Mouse (Mus musculus) liver, embryonic 12.5 days (tissue): Measurements from ENCODE around the gene Slc8a2. TPM values are rescaled to one million over a fixed set of nuclear protein-coding genes. Genes with fewer than 3 reads are reported as not detected.

Experiments
- ATAC-seq: fragments of 200-750 bp; cut with Nextera tagmentation; 2 replicates; pipeline ENCODE4 v1.8.0; 2017; ENCODE audit warnings: moderate number of reproducible peaks, mild to moderate bottlenecking, moderate library complexity
- H3K27ac ChIP-seq: fragments of 300-500 bp; sonication (generic); 2 replicates; pipeline ENCODE4 v1.5.1; 2016; ENCODE audit warnings: mild to moderate bottlenecking
- H3K27me3 ChIP-seq: fragments of 300-500 bp; sonication (generic); replicated peaks from 2 replicates; pipeline ENCODE4 v1.6.1; 2016; ENCODE audit warnings: mild to moderate bottlenecking, moderate library complexity
- H3K36me3 ChIP-seq: fragments of 300-500 bp; sonication (generic); 2 replicates; pipeline ENCODE4 v1.6.1; 2016; ENCODE audit warnings: mild to moderate bottlenecking, moderate library complexity
- H3K4me1 ChIP-seq: fragments of 300-500 bp; sonication (generic); 2 replicates; pipeline ENCODE4 v1.6.1; 2016
- H3K4me2 ChIP-seq: fragments of 300-500 bp; sonication (generic); 2 replicates; pipeline ENCODE4 v1.6.1; 2016; ENCODE audit warnings: mild to moderate bottlenecking, moderate library complexity
- H3K4me3 ChIP-seq: fragments of 300-500 bp; sonication (generic); 2 replicates; pipeline ENCODE4 v1.5.1; 2016; ENCODE audit warnings: mild to moderate bottlenecking, moderate library complexity
- H3K9ac ChIP-seq: fragments of 300-500 bp; sonication (generic); 2 replicates; pipeline ENCODE4 v1.6.1; 2016; ENCODE audit warnings: mild to moderate bottlenecking, moderate library complexity
- H3K9me3 ChIP-seq: fragments of 300-500 bp; sonication (generic); replicated peaks from 2 replicates; pipeline ENCODE4 v1.6.1; 2016; ENCODE audit warnings: mild to moderate bottlenecking, moderate library complexity
- WGBS: fragments of 180-500 bp; shearing (Covaris S2); methylation state at CpG from one replicate; pipeline ENCODE4 v1.1.7; 2016; ENCODE audit not compliant: insufficient replicate concordance; 5-methylcytosine and 5-hydroxymethylcytosine counted together
- polyA plus RNA-seq: library from polyadenylated mRNA; unstranded; fragments of >200 nt; fragmentation: Nextera tagmentation; extraction: Ambion mirVana; gene quantifications from 2 replicates; pipeline ENCODE4 v1.2.1, GENCODE M21; 2016

Slc8a2 gene
- polyA plus RNA-seq, result not detected in 2 replicates

GRCm38 (mm10) chr7:16129421-16129845 lies at the start of gene Slc8a2:
Gene Slc8a2 (plus strand): TSS chr7:16129826.
- Histone ChIP-seq H3K4me2 (peak within 1 kb of the TSS; percentile 63), H3K4me3 (peak within 1 kb of the TSS; percentile 48), H3K27ac (no peak within 1 kb of the TSS), H3K9me3 (no peaks in the 10 kb centered on the region), H3K36me3 (peaks cover 10% of the 10 kb centered on the region; the same call in 1 of the 2 replicates), H3K27me3 (peaks cover 56% of the 10 kb centered on the region), H3K4me1 (peaks cover 16% of the 10 kb centered on the region), H3K9ac (peak within 1 kb of the TSS; percentile 40)
- ATAC-seq, result peak; percentile 70
- WGBS, result 3% methylated on average over 12 of the region's 12 CpGs

- ATAC-seq, result no peak
Measured at GRCm38 (mm10) chr7:16079947-16080346, 49.7 kb upstream of the Slc8a2 start.

GRCm38 (mm10) chr7:16080581-16080980 lies 49.0 kb upstream of the Slc8a2 start:
- Histone ChIP-seq H3K4me2 (no peak overlapping the region), H3K36me3 (no peaks in the 10 kb centered on the region), H3K4me3 (no peak overlapping the region), H3K4me1 (no peaks in the 10 kb centered on the region), H3K9ac (no peak overlapping the region), H3K9me3 (no peaks in the 10 kb centered on the region), H3K27me3 (peaks cover 14% of the 10 kb centered on the region; the same call in 1 of the 2 replicates), H3K27ac (no peak overlapping the region)
- no peak for ATAC-seq
- 52% methylated on average over 4 of the region's 4 CpGs for WGBS

More at GRCm38 (mm10) chr7:16079947-16080346, 49.7 kb upstream of the Slc8a2 start:
- 51% methylated on average over 1 of the region's 1 CpGs for WGBS
- Histone ChIP-seq H3K9me3 (no peaks in the 10 kb centered on the region), H3K27ac (no peak overlapping the region), H3K4me1 (no peaks in the 10 kb centered on the region), H3K4me2 (no peak overlapping the region), H3K4me3 (no peak overlapping the region), H3K27me3 (peaks cover 14% of the 10 kb centered on the region; the same call in 1 of the 2 replicates), H3K36me3 (no peaks in the 10 kb centered on the region), H3K9ac (no peak overlapping the region)

GRCm38 (mm10) chr7:16083361-16083760 lies 46.3 kb upstream of the Slc8a2 start:
- H3K27me3 ChIP-seq, result peaks cover 18% of the 10 kb centered on the region; the same call in 1 of the 2 replicates
- ATAC-seq, result no peak
- no peak overlapping the region for H3K27ac ChIP-seq
- no peaks in the 10 kb centered on the region for H3K9me3 ChIP-seq
- H3K4me2 ChIP-seq, result no peak overlapping the region
- H3K4me1 ChIP-seq, result no peaks in the 10 kb centered on the region
- H3K36me3 ChIP-seq, result no peaks in the 10 kb centered on the region
- H3K4me3 ChIP-seq, result no peak overlapping the region
- no peak overlapping the region for H3K9ac ChIP-seq
- WGBS, result 45% methylated on average over 4 of the region's 4 CpGs

GRCm38 (mm10) chr7:16087587-16087986 lies 42.0 kb upstream of the Slc8a2 start:
- WGBS, result 66% methylated on average over 2 of the region's 2 CpGs
- H3K9me3 ChIP-seq, result no peaks in the 10 kb centered on the region
- no peaks in the 10 kb centered on the region for H3K36me3 ChIP-seq
- H3K4me2 ChIP-seq, result no peak overlapping the region
- no peak overlapping the region for H3K4me3 ChIP-seq
- H3K9ac ChIP-seq, result no peak overlapping the region
- no peak for ATAC-seq
- no peak overlapping the region for H3K27ac ChIP-seq
- H3K4me1 ChIP-seq, result no peaks in the 10 kb centered on the region
- peaks cover 16% of the 10 kb centered on the region; the same call in 1 of the 2 replicates for H3K27me3 ChIP-seq

- 56% methylated on average over 3 of the region's 3 CpGs for WGBS
Measured at GRCm38 (mm10) chr7:16094592-16094991, 35.0 kb upstream of the Slc8a2 start.

GRCm38 (mm10) chr7:16098021-16099017 lies 31.3 kb upstream of the Slc8a2 start, which contains the start of gene Napa:
Gene Napa (plus strand): TSS chr7:16098458.
- peak within 1 kb of the TSS; percentile 95 for H3K4me3 ChIP-seq
- peak within 1 kb of the TSS; percentile 98 for H3K9ac ChIP-seq
- peak; percentile 95 for ATAC-seq
- peak within 1 kb of the TSS; percentile 95 for H3K4me2 ChIP-seq
- H3K9me3 ChIP-seq, result no peaks in the 10 kb centered on the region
- peaks cover 29% of the 10 kb centered on the region for H3K36me3 ChIP-seq
- H3K27ac ChIP-seq, result peak within 1 kb of the TSS; percentile 96
- H3K27me3 ChIP-seq, result peaks cover 16% of the 10 kb centered on the region
- under 1% methylated on average over 68 of the region's 68 CpGs for WGBS
- H3K4me1 ChIP-seq, result peaks cover 42% of the 10 kb centered on the region

More at GRCm38 (mm10) chr7:16094592-16094991, 35.0 kb upstream of the Slc8a2 start:
- H3K27ac ChIP-seq, result no peak overlapping the region
- H3K4me3 ChIP-seq, result no peak overlapping the region
- H3K4me2 ChIP-seq, result no peak overlapping the region
- ATAC-seq, result no peak
- no peaks in the 10 kb centered on the region for H3K36me3 ChIP-seq
- peaks cover 29% of the 10 kb centered on the region for H3K27me3 ChIP-seq
- H3K4me1 ChIP-seq, result peaks cover 12% of the 10 kb centered on the region
- no peak overlapping the region for H3K9ac ChIP-seq
- H3K9me3 ChIP-seq, result no peaks in the 10 kb centered on the region

- Histone ChIP-seq H3K36me3 (peaks cover 45% of the 10 kb centered on the region), H3K27ac (peak overlapping the region; percentile 96), H3K4me3 (peak overlapping the region; percentile 95), H3K9ac (peak overlapping the region; percentile 98), H3K4me1 (peaks cover 53% of the 10 kb centered on the region), H3K4me2 (peak overlapping the region; percentile 95), H3K27me3 (peaks cover 7% of the 10 kb centered on the region; the same call in 1 of the 2 replicates), H3K9me3 (no peaks in the 10 kb centered on the region)
- WGBS, result 25% methylated on average over 4 of the region's 4 CpGs
- ATAC-seq, result peak; percentile 60
Measured at GRCm38 (mm10) chr7:16099901-16100300, 29.7 kb upstream of the Slc8a2 start.

- WGBS, result 88% methylated on average over 7 of the region's 7 CpGs
Measured at GRCm38 (mm10) chr7:16101081-16101480, 28.5 kb upstream of the Slc8a2 start.

GRCm38 (mm10) chr7:16101726-16102475 lies 27.7 kb upstream of the Slc8a2 start:
- no peak for ATAC-seq
- H3K27ac ChIP-seq, result no peak overlapping the region
- H3K9ac ChIP-seq, result no peak overlapping the region
- H3K9me3 ChIP-seq, result no peaks in the 10 kb centered on the region
- WGBS, result 83% methylated on average over 15 of the region's 15 CpGs
- H3K27me3 ChIP-seq, result no peaks in the 10 kb centered on the region
- no peak overlapping the region for H3K4me3 ChIP-seq
- peaks cover 64% of the 10 kb centered on the region for H3K36me3 ChIP-seq
- no peak overlapping the region for H3K4me2 ChIP-seq
- H3K4me1 ChIP-seq, result peaks cover 53% of the 10 kb centered on the region

More at GRCm38 (mm10) chr7:16101081-16101480, 28.5 kb upstream of the Slc8a2 start:
- Histone ChIP-seq H3K27ac (peak overlapping the region; percentile 96; the same call in 1 of the 2 replicates), H3K9me3 (no peaks in the 10 kb centered on the region), H3K9ac (peak overlapping the region; percentile 98), H3K4me2 (peak overlapping the region; percentile 95), H3K27me3 (no peaks in the 10 kb centered on the region), H3K4me3 (peak overlapping the region; percentile 95), H3K36me3 (peaks cover 56% of the 10 kb centered on the region), H3K4me1 (peaks cover 53% of the 10 kb centered on the region)
- no peak for ATAC-seq

GRCm38 (mm10) chr7:16102686-16103226 lies 26.9 kb upstream of the Slc8a2 start:
- H3K9ac ChIP-seq, result no peak overlapping the region
- no peaks in the 10 kb centered on the region for H3K27me3 ChIP-seq
- H3K9me3 ChIP-seq, result no peaks in the 10 kb centered on the region
- 84% methylated on average over 5 of the region's 5 CpGs for WGBS
- H3K4me2 ChIP-seq, result no peak overlapping the region
- H3K4me3 ChIP-seq, result no peak overlapping the region
- no peak overlapping the region for H3K27ac ChIP-seq
- H3K36me3 ChIP-seq, result peaks cover 72% of the 10 kb centered on the region
- H3K4me1 ChIP-seq, result peaks cover 47% of the 10 kb centered on the region
- no peak for ATAC-seq
